Mouse (Mus musculus): ENCODE measurements around the gene Gm5148. TPM values are rescaled to one million over a fixed set of nuclear protein-coding genes. Genes with fewer than 3 reads are reported as not detected.

The Gm5148 gene
- total and polyA plus RNA-seq, 2 experiments from 2014 or later: 15.7 to 17.5 TPM

- Histone ChIP-seq H3K27me3 (ENCODE audit: insufficient read depth, low read length) (peaks cover 6% of the 10 kb centered on the region; the same call in 1 of the 2 replicates), H3K9ac (replicated peaks; ENCODE audit: low read length, poor library complexity, severe bottlenecking) (no peak overlapping the region), H3K9me3 (ENCODE audit: low read length) (peaks cover 5% of the 10 kb centered on the region; the same call in 1 of the 2 replicates), H3K4me3 (ENCODE audit: low read depth, low read length) (no peak overlapping the region), H3K4me1 (ENCODE audit: insufficient read depth, low read length) (no peaks in the 10 kb centered on the region; the same call in 1 of the 2 replicates), H3K27ac (ENCODE audit: low read depth, low read length) (no peak overlapping the region), H3K4me2 (ENCODE audit: low read depth, low read length, poor library complexity, severe bottlenecking) (0 out of 2 replicates have a peak overlapping the region, but pooled peaks have one; percentile 6), H3K36me3 (ENCODE audit: insufficient read depth, low read length) (no peaks in the 10 kb centered on the region)
- TF ChIP-seq CTCF (IDR thresholded peaks at IDR 0.05): no peak
- DNase-seq (ENCODE audit: low spot score): peak; percentile 60
- 26% methylated on average over 13 of the region's 13 CpGs for WGBS
- peak; percentile 58; the same call in 1 of the 2 replicates for ATAC-seq (ENCODE audit: low FRiP score)
Observed at GRCm38 (mm10) chr3:37673513-37674261, 50.6 kb downstream of the Gm5148 start.

DNA sequence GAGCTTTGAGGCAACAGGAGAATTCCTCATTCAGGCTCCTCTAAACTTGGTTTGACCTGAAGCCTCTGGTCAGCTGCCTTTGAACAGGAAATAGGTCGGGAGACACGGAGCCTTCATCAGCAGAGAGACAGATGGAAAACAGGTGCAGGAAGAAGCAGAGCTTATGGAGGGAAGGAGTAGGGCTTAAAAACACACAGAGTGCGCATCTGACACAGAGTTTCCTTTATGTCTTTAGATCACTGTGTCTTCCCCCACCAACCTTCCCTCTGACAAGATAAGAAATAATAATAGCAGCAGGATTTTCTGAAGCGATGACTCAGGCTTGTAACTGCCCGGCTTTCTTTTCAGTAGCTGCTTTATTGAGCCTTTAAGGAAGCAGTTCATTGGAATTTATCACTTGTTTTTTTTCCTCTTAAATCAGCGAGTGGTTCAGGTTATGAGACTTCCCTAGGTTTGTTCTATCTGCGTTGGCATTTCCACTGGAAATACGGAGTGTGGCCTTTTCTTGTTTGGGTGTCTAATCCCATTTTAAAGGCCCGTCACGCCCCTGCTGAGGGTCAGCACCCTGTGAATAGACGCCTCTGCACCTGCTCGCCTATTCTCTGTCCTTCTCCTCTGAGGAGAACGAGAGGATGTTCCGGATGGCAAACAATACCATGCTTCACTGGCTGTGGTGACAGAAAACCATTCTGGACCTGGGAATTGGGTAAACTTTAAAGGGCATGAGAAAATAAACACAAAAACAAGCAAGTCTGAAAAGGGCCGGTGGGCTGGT is 51.8 kb downstream of the Gm5148 start:
- no peak overlapping the region for H3K4me3 ChIP-seq (ENCODE audit: low read depth, low read length)

DNA sequence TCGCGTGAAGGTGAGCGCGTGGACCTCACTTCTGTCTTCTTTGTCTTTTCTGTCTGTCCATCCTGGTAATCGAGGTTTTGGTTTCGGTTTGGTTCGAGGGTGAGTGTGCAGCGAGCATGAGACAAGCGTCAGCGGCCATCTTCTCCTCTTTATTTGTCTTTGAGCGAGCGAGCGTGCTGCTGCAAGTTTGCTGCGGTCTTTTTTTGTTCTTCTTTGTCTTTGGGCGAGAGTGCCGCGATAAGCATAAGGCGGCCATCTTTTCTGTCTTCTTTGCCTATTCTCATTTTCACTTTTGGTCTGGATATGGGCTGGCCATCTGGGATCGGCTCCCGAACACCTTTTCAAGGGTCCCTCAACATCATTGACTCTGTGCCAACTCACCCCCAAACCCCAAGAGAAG is 55.2 kb downstream of the Gm5148 start:
- no peak for TF ChIP-seq CTCF (IDR thresholded peaks at IDR 0.05)
- Histone ChIP-seq H3K9ac (replicated peaks; ENCODE audit: low read length, poor library complexity, severe bottlenecking) (no peak overlapping the region), H3K4me1 (ENCODE audit: insufficient read depth, low read length) (no peaks in the 10 kb centered on the region; the same call in 1 of the 2 replicates), H3K4me2 (ENCODE audit: low read depth, low read length, poor library complexity, severe bottlenecking) (no peak overlapping the region), H3K36me3 (ENCODE audit: insufficient read depth, low read length) (no peaks in the 10 kb centered on the region), H3K9me3 (ENCODE audit: low read length) (peaks cover 13% of the 10 kb centered on the region; the same call in 1 of the 2 replicates), H3K27ac (ENCODE audit: low read depth, low read length) (no peak overlapping the region), H3K27me3 (ENCODE audit: insufficient read depth, low read length) (peaks cover 6% of the 10 kb centered on the region; the same call in 1 of the 2 replicates), H3K4me3 (ENCODE audit: low read depth, low read length) (no peak overlapping the region)
- 97% methylated on average over 20 of the region's 20 CpGs for WGBS
- ATAC-seq (ENCODE audit: low FRiP score) (no peak), DNase-seq (ENCODE audit: low spot score) (no peak)

More for the DNA sequence above, 51.8 kb downstream of the Gm5148 start:
- Histone ChIP-seq H3K27ac (ENCODE audit: low read depth, low read length) (no peak overlapping the region), H3K36me3 (ENCODE audit: insufficient read depth, low read length) (no peaks in the 10 kb centered on the region), H3K27me3 (ENCODE audit: insufficient read depth, low read length) (peaks cover 6% of the 10 kb centered on the region; the same call in 1 of the 2 replicates), H3K9me3 (ENCODE audit: low read length) (peaks cover 9% of the 10 kb centered on the region; the same call in 1 of the 2 replicates), H3K4me1 (ENCODE audit: insufficient read depth, low read length) (no peaks in the 10 kb centered on the region; the same call in 1 of the 2 replicates), H3K9ac (replicated peaks; ENCODE audit: low read length, poor library complexity, severe bottlenecking) (no peak overlapping the region), H3K4me2 (ENCODE audit: low read depth, low read length, poor library complexity, severe bottlenecking) (no peak overlapping the region)
- DNase-seq (ENCODE audit: low spot score) (peak; percentile 19), ATAC-seq (ENCODE audit: low FRiP score) (no peak)
- TF ChIP-seq CTCF (IDR thresholded peaks at IDR 0.05): no peak
- 12% methylated on average over 15 of the region's 15 CpGs for WGBS

- Histone ChIP-seq H3K9ac (replicated peaks; ENCODE audit: low read length, poor library complexity, severe bottlenecking) (no peak overlapping the region), H3K9me3 (ENCODE audit: low read length) (peaks cover 13% of the 10 kb centered on the region; the same call in 1 of the 2 replicates), H3K4me2 (ENCODE audit: low read depth, low read length, poor library complexity, severe bottlenecking) (no peak overlapping the region), H3K27me3 (ENCODE audit: insufficient read depth, low read length) (peaks cover 6% of the 10 kb centered on the region; the same call in 1 of the 2 replicates), H3K4me3 (ENCODE audit: low read depth, low read length) (no peak overlapping the region), H3K4me1 (ENCODE audit: insufficient read depth, low read length) (no peaks in the 10 kb centered on the region; the same call in 1 of the 2 replicates), H3K36me3 (ENCODE audit: insufficient read depth, low read length) (no peaks in the 10 kb centered on the region), H3K27ac (ENCODE audit: low read depth, low read length) (no peak overlapping the region)
- DNase-seq (ENCODE audit: low spot score): no peak
- no peak for ATAC-seq (ENCODE audit: low FRiP score)
- 92% methylated on average over 12 of the region's 12 CpGs for WGBS
- no peak for TF ChIP-seq CTCF (IDR thresholded peaks at IDR 0.05)
Observed at GRCm38 (mm10) chr3:37668652-37669051, 55.6 kb downstream of the Gm5148 start.

DNA sequence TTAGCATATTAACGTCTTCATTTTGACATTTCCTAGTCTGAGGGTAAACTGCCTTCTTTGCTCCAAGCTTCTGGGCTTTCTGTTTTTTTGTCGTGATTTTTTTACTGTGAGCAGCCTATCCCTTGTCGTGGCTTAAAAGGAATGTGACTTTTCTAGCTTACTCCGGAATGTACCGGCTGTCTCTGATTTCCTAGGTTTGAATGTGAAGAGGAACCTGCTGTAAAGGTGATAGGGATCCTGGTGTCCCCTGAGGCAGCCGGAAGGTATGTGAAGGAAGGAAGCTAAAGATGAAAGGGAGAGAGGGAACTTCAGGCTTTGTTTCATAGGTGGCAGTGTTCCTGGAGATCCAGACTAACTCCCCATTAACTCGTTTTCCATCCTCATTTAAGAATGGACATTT is 56.6 kb downstream of the Gm5148 start:
- peaks cover 13% of the 10 kb centered on the region; the same call in 1 of the 2 replicates for H3K9me3 ChIP-seq (ENCODE audit: low read length)
- 27% methylated on average over 7 of the region's 7 CpGs for WGBS
- H3K4me3 ChIP-seq (ENCODE audit: low read depth, low read length): no peak overlapping the region
- H3K9ac ChIP-seq (replicated peaks; ENCODE audit: low read length, poor library complexity, severe bottlenecking): no peak overlapping the region
- no peaks in the 10 kb centered on the region; the same call in 1 of the 2 replicates for H3K4me1 ChIP-seq (ENCODE audit: insufficient read depth, low read length)
- H3K36me3 ChIP-seq (ENCODE audit: insufficient read depth, low read length): no peaks in the 10 kb centered on the region
- TF ChIP-seq CTCF (IDR thresholded peaks at IDR 0.05): 0 out of 2 replicates have a peak, but pooled peaks have one; percentile 2
- no peak overlapping the region for H3K27ac ChIP-seq (ENCODE audit: low read depth, low read length)
- DNase-seq (ENCODE audit: low spot score) (no peak), ATAC-seq (ENCODE audit: low FRiP score) (no peak)
- H3K4me2 ChIP-seq (ENCODE audit: low read depth, low read length, poor library complexity, severe bottlenecking): no peak overlapping the region
- peaks cover 6% of the 10 kb centered on the region for H3K27me3 ChIP-seq (ENCODE audit: insufficient read depth, low read length)

All from midbrain, postnatal 0 days (tissue).